Mouse (Mus musculus): ENCODE data around the gene Lgr5. TPM values are rescaled to one million over a fixed set of nuclear protein-coding genes. Genes with fewer than 3 reads are reported as not detected.
A peak's percentile ranks its signal among the peaks of the same experiment; 100 is the strongest.

The Lgr5 gene
- polyA plus RNA-seq, 1 experiment from 2014 or later = 0.35 TPM

- WGBS = 33% methylated on average over 12 of the region's 12 CpGs
- no peak overlapping the region for H3K4me3 ChIP-seq (ENCODE audit: low read depth, low read length)
- no peaks in the 10 kb centered on the region for H3K27me3 ChIP-seq (replicated peaks; ENCODE audit: insufficient read depth, low read length)
- H3K4me1 ChIP-seq (ENCODE audit: insufficient read depth, low read depth, low read length) = no peaks in the 10 kb centered on the region
- TF ChIP-seq EP300 (IDR thresholded peaks at IDR 0.05) (no peak), CTCF (IDR thresholded peaks at IDR 0.05) (no peak)
- H3K27ac ChIP-seq (ENCODE audit: low read length) = no peak overlapping the region
- H3K4me2 ChIP-seq (replicated peaks; ENCODE audit: low read depth, low read length) = no peak overlapping the region
- no peaks in the 10 kb centered on the region for H3K36me3 ChIP-seq (ENCODE audit: insufficient read depth, low read length)
- H3K9me3 ChIP-seq (ENCODE audit: low read length) = no peaks in the 10 kb centered on the region
- DNase-seq (ENCODE audit: low spot score) (no peak), ATAC-seq (no peak)
- no peak overlapping the region for H3K9ac ChIP-seq (replicated peaks; ENCODE audit: low read depth)
Measured at GRCm38 (mm10) chr10:115492956-115493777, 94.4 kb downstream of the Lgr5 start.

- WGBS = 92% methylated on average over 7 of the region's 7 CpGs
Measured at GRCm38 (mm10) chr10:115491803-115492510, 95.6 kb downstream of the Lgr5 start.

GRCm38 (mm10) chr10:115485602-115486001 lies 102.0 kb downstream of the Lgr5 start:
- no peak for TF ChIP-seq EP300 (IDR thresholded peaks at IDR 0.05)
- no peak for TF ChIP-seq CTCF (IDR thresholded peaks at IDR 0.05)
- Histone ChIP-seq H3K27ac (ENCODE audit: low read length) (no peak overlapping the region), H3K9ac (replicated peaks; ENCODE audit: low read depth) (no peak overlapping the region), H3K27me3 (replicated peaks; ENCODE audit: insufficient read depth, low read length) (no peaks in the 10 kb centered on the region), H3K4me1 (ENCODE audit: insufficient read depth, low read depth, low read length) (no peaks in the 10 kb centered on the region), H3K4me2 (replicated peaks; ENCODE audit: low read depth, low read length) (no peak overlapping the region), H3K4me3 (ENCODE audit: low read depth, low read length) (no peak overlapping the region), H3K9me3 (ENCODE audit: low read length) (no peaks in the 10 kb centered on the region), H3K36me3 (ENCODE audit: insufficient read depth, low read length) (no peaks in the 10 kb centered on the region)
- DNase-seq (ENCODE audit: low spot score) = no peak
- WGBS = 62% methylated on average over 2 of the region's 2 CpGs
- no peak for ATAC-seq

More at GRCm38 (mm10) chr10:115491803-115492510, 95.6 kb downstream of the Lgr5 start:
- H3K36me3 ChIP-seq (ENCODE audit: insufficient read depth, low read length) = no peaks in the 10 kb centered on the region
- H3K9ac ChIP-seq (replicated peaks; ENCODE audit: low read depth) = no peak overlapping the region
- H3K27me3 ChIP-seq (replicated peaks; ENCODE audit: insufficient read depth, low read length) = no peaks in the 10 kb centered on the region
- no peak for ATAC-seq
- no peaks in the 10 kb centered on the region for H3K9me3 ChIP-seq (ENCODE audit: low read length)
- H3K27ac ChIP-seq (ENCODE audit: low read length) = no peak overlapping the region
- H3K4me2 ChIP-seq (replicated peaks; ENCODE audit: low read depth, low read length) = no peak overlapping the region
- DNase-seq (ENCODE audit: low spot score) = no peak
- TF ChIP-seq CTCF (IDR thresholded peaks at IDR 0.05) (no peak), EP300 (IDR thresholded peaks at IDR 0.05) (no peak)
- H3K4me3 ChIP-seq (ENCODE audit: low read depth, low read length) = no peak overlapping the region
- no peaks in the 10 kb centered on the region for H3K4me1 ChIP-seq (ENCODE audit: insufficient read depth, low read depth, low read length)

- Histone ChIP-seq H3K27me3 (replicated peaks; ENCODE audit: insufficient read depth, low read length) (no peaks in the 10 kb centered on the region), H3K27ac (ENCODE audit: low read length) (no peak overlapping the region), H3K9me3 (ENCODE audit: low read length) (no peaks in the 10 kb centered on the region), H3K36me3 (ENCODE audit: insufficient read depth, low read length) (no peaks in the 10 kb centered on the region), H3K4me3 (ENCODE audit: low read depth, low read length) (no peak overlapping the region), H3K9ac (replicated peaks; ENCODE audit: low read depth) (no peak overlapping the region), H3K4me2 (replicated peaks; ENCODE audit: low read depth, low read length) (no peak overlapping the region), H3K4me1 (ENCODE audit: insufficient read depth, low read depth, low read length) (no peaks in the 10 kb centered on the region)
- no peak for TF ChIP-seq CTCF (IDR thresholded peaks at IDR 0.05)
- TF ChIP-seq EP300 (IDR thresholded peaks at IDR 0.05) = no peak
- WGBS = 57% methylated on average over 3 of the region's 3 CpGs
- DNase-seq (ENCODE audit: low spot score) (no peak), ATAC-seq (no peak)
Measured at GRCm38 (mm10) chr10:115484660-115485059, 102.9 kb downstream of the Lgr5 start.

- Histone ChIP-seq H3K4me3 (ENCODE audit: low read depth, low read length) (0 out of 2 replicates have a peak overlapping the region, but pooled peaks have one; percentile 12), H3K9me3 (ENCODE audit: low read length) (no peaks in the 10 kb centered on the region), H3K36me3 (ENCODE audit: insufficient read depth, low read length) (no peaks in the 10 kb centered on the region), H3K4me2 (replicated peaks; ENCODE audit: low read depth, low read length) (peak overlapping the region; percentile 47), H3K27ac (ENCODE audit: low read length) (no peak overlapping the region), H3K27me3 (replicated peaks; ENCODE audit: insufficient read depth, low read length) (no peaks in the 10 kb centered on the region), H3K9ac (replicated peaks; ENCODE audit: low read depth) (no peak overlapping the region), H3K4me1 (ENCODE audit: insufficient read depth, low read depth, low read length) (no peaks in the 10 kb centered on the region)
- no peak for TF ChIP-seq EP300 (IDR thresholded peaks at IDR 0.05)
- TF ChIP-seq CTCF (IDR thresholded peaks at IDR 0.05) = no peak
- DNase-seq (ENCODE audit: low spot score) (peak; percentile 22), ATAC-seq (no peak)
- 20% methylated on average over 18 of the region's 20 CpGs for WGBS
Measured at GRCm38 (mm10) chr10:115478441-115479141, 109.0 kb downstream of the Lgr5 start.

- ATAC-seq = no peak
- WGBS = 89% methylated on average over 9 of the region's 9 CpGs
Measured at GRCm38 (mm10) chr10:115476506-115476905, 111.1 kb downstream of the Lgr5 start.

More at GRCm38 (mm10) chr10:115476506-115476905, 111.1 kb downstream of the Lgr5 start:
- H3K4me2 ChIP-seq (replicated peaks; ENCODE audit: low read depth, low read length) = no peak overlapping the region
- DNase-seq (ENCODE audit: low spot score) = no peak
- H3K4me3 ChIP-seq (ENCODE audit: low read depth, low read length) = no peak overlapping the region
- no peak overlapping the region for H3K9ac ChIP-seq (replicated peaks; ENCODE audit: low read depth)
- TF ChIP-seq EP300 (IDR thresholded peaks at IDR 0.05) (no peak), CTCF (IDR thresholded peaks at IDR 0.05) (no peak)
- no peaks in the 10 kb centered on the region for H3K36me3 ChIP-seq (ENCODE audit: insufficient read depth, low read length)
- no peak overlapping the region for H3K27ac ChIP-seq (ENCODE audit: low read length)
- no peaks in the 10 kb centered on the region for H3K9me3 ChIP-seq (ENCODE audit: low read length)
- no peaks in the 10 kb centered on the region for H3K27me3 ChIP-seq (replicated peaks; ENCODE audit: insufficient read depth, low read length)
- no peaks in the 10 kb centered on the region for H3K4me1 ChIP-seq (ENCODE audit: insufficient read depth, low read depth, low read length)
